Mouse (Mus musculus) A20 (cell line): Measurements from ENCODE around the gene Rrp12.
"Not testable (repeated sequence)": the region's sequence is repeated elsewhere in the genome, so short reads cannot be mapped to it uniquely, and the experiment has no call there.

Source experiments
- DNase-seq: peaks from one replicate; pipeline ENCODE4 v3.0.0-alpha.2; 2011; ENCODE audit warnings: low read depth, low spot score

Rrp12 gene

GRCm38 (mm10) chr19:41906311-41907078 lies 10.5 kb upstream of the Rrp12 start:
- no peak for DNase-seq

- no peak for DNase-seq
These were observed 9.3 kb upstream of the Rrp12 start for GRCm38 (mm10) chr19:41905246-41905645.

- DNase-seq = no peak
These were observed 7.0 kb upstream of the Rrp12 start for GRCm38 (mm10) chr19:41902848-41903593.

- DNase-seq = no peak
These were observed 5.7 kb upstream of the Rrp12 start for GRCm38 (mm10) chr19:41901696-41902095.

- peak; percentile 27 for DNase-seq
These were observed 4.6 kb upstream of the Rrp12 start for GRCm38 (mm10) chr19:41900495-41901090.

GRCm38 (mm10) chr19:41898860-41899259 lies 2.9 kb upstream of the Rrp12 start:
- DNase-seq = peak; percentile 54

GRCm38 (mm10) chr19:41896319-41896711 lies 342 bp upstream of the Rrp12 start:
- no peak for DNase-seq

GRCm38 (mm10) chr19:41894959-41895358 lies 1.0 kb downstream of the Rrp12 start:
- DNase-seq = peak; percentile 18

- no peak for DNase-seq
These were observed 7.8 kb downstream of the Rrp12 start for GRCm38 (mm10) chr19:41888191-41888590.

- DNase-seq = no peak
These were observed 12.1 kb downstream of the Rrp12 start for GRCm38 (mm10) chr19:41883882-41884281.

- no peak for DNase-seq
These were observed 14.1 kb downstream of the Rrp12 start for GRCm38 (mm10) chr19:41881842-41882241.

- DNase-seq = no peak
These were observed 21.6 kb downstream of the Rrp12 start for GRCm38 (mm10) chr19:41874356-41874755.

- no peak for DNase-seq
These were observed 23.7 kb downstream of the Rrp12 start for GRCm38 (mm10) chr19:41872285-41872684.

- DNase-seq = not testable (repeated sequence)
These were observed 26.0 kb downstream of the Rrp12 start for GRCm38 (mm10) chr19:41869946-41870345.

- no peak for DNase-seq
These were observed 26.7 kb downstream of the Rrp12 start for GRCm38 (mm10) chr19:41869296-41869695.

- DNase-seq = no peak
These were observed 29.3 kb downstream of the Rrp12 start for GRCm38 (mm10) chr19:41866707-41867106.

- no peak for DNase-seq
These were observed 38.1 kb downstream of the Rrp12 start for GRCm38 (mm10) chr19:41857816-41858310.

- DNase-seq = no peak
These were observed 38.7 kb downstream of the Rrp12 start for GRCm38 (mm10) chr19:41857086-41857762.

GRCm38 (mm10) chr19:41852423-41852822 lies 43.5 kb downstream of the Rrp12 start:
- no peak for DNase-seq

- peak; percentile 76 for DNase-seq
These were observed 45.0 kb downstream of the Rrp12 start for GRCm38 (mm10) chr19:41850719-41851543.
